Mouse (Mus musculus) spleen, adult 12 weeks (tissue): ENCODE data around the gene Dpep1.
"Not testable (repeated sequence)": the region's sequence is repeated elsewhere in the genome, so short reads cannot be mapped to it uniquely, and the experiment has no call there.

Source experiments
- DNase-seq: peaks from one replicate; pipeline ENCODE4 v3.0.0; 2022; ENCODE audit warnings: low spot score

Gene Dpep1

DNA sequence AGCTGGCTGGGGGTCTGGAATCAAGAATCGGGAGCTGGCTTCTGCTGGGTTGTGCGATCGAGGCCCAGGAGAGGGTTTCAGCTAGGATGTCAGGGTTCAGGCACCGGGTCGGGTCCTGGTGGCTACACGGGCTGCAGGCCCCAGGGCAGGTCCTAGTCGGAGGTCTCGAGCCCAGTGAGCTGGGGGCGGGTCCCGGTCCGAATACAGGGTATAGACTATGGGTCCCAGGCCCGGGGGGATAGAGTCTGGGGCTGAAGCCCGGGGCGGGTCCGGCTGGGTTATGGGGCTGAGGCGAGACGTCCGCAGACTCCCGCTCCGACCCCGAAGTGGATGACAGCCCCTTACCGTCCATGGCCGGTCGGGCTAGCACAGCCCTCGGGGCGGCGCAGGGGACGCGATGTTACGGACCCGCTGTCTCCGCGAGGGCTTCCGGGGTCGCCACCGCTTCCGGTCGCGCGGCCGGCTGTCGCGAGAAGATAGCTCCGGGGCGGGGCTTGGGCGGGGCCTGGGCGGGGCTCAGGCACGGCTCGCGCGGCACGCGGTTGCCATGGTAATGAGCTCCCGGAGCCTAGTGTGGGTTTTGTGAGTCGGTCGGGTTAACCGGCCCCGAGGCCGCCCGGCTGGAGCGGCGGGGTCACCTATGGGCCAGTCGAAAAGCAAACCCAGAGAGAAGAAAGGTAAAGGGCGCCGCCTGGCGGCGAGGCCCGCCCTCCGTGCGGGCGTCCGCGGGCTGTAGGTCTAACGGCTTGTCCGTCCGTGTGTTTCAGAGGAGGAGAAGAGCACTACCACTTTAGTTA lies 26.5 kb downstream of the Dpep1 start, which contains the start of the genes Chmp1a and Spata33:
Gene Chmp1a (minus strand): TSS at position 443 of the 797 bp plus-strand sequence.
Gene Spata33 (plus strand): TSS at position 512 of the 797 bp plus-strand sequence.
- DNase-seq = peak; percentile 81

DNA sequence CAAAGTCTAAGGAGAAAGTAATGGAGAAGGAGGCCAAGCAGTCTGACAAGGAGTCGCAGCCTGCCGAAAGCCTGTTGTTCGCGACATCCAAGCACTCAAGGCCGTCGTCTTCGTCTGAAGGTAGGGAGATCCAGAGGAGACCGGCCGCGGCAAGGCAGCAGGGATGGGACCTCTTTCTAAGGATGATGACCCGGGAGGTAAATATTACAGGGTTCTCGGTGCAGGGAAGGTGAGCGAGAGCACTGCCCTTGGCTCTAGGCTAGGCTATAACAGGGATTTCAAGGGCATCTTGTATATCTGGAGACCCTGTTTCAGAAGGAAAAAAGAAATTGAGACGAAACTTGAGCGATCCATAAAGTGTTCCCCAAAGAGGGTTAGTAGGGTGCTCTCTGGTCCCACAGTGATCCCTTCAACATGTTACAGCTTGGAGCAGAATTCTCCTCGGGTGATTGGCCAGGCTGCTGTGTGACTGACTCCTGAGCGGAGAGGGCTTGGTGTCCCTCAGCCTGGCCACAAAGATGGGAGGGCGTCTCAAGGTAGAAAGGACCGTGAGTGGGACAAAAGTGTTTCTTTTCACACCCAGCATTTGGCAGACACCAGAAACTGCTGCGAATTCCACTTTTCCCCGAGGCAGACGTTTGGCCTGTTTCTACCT lies 27.2 kb downstream of the Dpep1 start:
- DNase-seq = no peak

DNA sequence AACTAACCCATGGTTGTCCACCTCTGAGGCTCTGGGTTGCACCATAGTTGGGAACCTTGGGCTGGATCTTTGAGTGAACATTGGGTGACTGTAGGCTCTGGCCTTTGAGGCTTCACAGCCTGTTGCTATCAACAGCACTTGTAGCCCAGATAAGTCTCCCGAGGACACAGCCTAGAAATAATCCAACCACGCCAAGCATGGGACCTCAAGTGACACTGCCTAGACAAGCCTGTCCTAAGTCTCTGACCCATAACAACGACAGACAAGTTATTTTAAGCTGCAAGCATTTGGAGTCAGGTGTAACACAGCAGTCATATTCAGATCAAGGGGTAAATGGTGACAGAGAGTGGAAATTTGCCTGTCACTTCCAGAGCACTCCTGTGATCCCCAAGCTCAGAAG lies 29.4 kb downstream of the Dpep1 start:
- DNase-seq = no peak

DNA sequence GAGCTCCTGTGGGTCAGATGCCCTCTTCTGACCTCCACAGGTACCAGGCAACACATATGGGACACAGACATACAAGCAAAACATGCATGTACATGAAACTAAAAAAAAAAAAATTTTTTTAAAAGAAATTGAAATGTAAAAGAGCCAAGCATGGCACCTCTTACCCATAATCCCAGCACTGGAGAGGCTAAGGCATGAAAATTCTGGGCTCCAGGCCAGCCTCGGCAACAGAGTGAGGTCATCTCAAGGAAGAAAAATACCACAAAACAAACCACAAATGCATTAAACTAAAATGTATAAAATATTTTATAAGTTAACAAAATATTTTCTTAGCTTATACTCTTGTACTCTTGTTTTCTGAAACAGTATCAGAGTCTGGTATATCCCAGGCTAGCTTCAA lies 34.9 kb downstream of the Dpep1 start:
- no peak for DNase-seq

DNA sequence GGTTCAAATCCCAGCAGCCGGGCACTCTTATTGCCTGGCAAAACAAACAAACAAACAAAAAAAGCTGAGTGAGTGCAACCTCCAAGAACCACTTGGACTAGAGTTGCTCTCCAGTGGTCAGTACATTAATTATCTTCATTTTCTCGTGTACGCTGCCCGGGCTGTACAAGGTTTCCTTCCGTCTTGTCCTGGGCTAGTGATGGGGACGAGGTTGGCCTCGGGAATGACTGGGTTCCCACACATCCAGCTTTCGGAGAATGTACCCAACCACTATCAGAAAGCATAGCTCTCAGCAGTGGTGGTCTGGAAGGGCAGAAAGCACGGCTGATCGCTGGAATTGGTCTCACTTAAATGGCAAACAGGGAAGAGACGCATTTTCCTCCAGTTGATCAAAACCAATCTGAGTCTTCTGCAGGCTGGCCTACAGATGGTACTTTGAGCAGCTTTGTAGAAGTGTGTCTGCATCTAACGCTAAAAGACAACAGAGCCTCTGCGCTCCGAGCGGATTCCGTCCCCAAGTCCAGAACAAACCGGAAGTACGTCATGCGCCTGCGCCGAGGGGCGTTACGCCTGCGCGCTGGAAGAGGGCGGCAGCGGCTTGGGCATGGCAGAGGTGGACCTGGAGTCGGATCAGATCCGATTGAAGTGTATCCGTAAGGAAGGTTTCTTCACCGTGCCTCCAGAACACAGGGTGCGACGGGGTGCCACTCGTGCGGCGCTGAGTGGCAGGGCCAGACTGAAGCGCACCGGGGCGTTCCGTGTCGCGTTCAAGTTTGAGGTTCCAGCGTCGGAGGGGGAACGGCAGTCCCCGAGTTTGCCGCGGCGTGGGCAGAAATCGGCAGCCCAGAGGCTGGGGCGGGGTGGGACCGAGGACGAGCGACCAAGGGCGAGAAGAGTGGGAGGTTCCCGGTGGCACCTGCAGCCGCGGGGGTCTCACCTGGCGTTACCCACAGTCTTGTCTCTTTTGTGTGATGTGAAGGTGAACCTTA lies 38.5 kb downstream of the Dpep1 start, which contains the start of gene Cdk10:
Gene Cdk10 (plus strand): TSS at position 565 of the 989 bp plus-strand sequence.
- DNase-seq = peak; percentile 89

DNA sequence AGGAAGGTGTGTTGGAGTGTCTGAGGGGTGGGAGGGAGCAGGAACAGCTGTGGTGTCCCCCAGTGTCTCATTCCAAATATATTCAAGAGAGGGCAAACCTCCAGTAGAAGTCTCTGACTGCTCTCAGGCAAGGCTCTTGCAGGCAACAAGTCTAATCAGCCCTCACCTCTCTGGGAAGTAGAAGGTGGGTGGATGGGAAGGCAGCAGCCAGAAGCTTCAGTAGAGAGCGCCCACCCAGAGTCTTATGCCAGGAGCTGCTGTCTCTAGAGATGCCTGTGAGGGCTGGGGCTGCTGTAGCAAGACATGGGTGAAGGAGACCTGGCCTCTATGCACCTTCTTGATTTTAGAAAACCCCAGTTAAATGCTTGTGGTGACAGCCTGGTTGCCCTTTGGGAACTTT lies 42.4 kb downstream of the Dpep1 start:
- no peak for DNase-seq

DNA sequence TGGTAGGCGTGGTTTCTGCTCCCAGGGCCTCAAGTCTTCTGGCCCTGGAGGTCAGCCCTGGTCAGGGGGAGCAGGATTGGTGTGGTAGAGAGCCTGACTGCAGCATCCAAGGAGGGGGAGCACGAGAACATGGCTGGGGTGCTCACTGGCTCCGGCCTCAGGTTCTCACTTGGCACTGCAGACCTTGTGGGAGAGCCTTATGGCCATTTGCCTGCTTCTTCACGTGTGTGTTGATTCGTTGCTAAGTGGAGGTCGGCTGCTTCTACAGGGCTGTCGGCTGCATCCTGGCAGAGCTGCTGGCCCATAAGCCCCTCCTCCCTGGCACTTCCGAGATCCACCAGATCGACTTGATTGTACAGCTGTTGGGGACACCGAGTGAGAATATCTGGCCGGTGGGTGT lies 44.3 kb downstream of the Dpep1 start:
- not testable (repeated sequence) for DNase-seq

DNA sequence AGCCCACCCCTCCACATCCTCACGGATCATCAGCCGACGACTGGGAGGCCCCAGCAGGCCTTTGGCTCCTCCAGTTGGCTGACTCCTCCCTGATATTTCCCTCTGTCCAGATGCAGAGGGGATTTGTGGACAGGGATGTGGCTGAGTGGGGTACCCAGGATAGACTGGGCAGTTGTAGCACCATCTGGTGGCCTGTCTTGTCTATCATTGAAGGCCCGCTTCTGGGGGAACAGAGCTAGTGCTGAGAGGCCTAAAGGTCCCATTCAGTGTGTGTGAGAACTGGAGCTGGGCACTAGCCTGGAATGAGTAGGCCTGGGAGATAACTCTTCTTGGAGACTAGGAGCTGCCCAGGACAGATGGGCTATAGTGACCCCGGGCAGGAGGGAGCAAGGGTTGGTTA lies 45.7 kb downstream of the Dpep1 start:
- no peak for DNase-seq

DNA sequence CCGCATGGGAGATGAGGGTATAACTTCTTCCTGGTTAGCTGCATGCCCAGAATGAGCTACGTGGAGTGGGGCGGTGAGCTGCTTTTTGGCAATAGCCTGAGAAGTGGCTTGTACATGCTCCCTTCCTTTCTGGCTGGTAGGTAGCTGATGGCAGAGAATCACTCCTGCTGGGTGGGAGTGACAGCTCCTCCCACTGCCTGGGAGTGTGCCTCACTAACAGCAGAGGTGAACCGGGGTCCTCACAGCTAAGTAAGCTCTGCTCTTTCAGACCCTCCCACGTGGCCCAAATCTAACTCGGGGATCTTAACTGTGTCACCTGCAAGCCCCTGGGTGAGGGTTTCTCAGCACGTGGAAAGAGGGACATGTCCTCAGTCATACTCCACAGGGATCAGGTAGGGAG lies 46.5 kb downstream of the Dpep1 start:
- DNase-seq = no peak

DNA sequence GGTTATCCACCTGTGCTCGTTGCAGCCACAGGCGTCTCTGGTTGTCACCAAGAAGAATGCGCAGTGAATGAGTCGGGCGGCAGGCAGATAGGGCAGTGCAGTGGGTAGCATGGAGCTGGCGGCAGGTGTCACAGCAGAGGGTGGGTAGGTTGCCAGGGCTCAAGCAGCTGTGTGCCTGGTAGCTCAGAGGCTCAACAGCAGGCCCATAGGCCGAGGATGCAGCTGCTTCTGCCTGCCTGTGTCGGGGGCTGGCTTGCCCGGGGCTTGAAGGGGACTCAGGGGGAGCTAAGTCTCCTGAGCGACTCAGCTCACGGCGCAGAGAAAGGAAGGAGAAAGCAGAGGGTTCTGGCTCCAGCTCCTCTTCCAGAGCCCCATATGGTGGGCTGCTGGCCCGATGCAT lies 47.3 kb downstream of the Dpep1 start:
- no peak for DNase-seq

DNA sequence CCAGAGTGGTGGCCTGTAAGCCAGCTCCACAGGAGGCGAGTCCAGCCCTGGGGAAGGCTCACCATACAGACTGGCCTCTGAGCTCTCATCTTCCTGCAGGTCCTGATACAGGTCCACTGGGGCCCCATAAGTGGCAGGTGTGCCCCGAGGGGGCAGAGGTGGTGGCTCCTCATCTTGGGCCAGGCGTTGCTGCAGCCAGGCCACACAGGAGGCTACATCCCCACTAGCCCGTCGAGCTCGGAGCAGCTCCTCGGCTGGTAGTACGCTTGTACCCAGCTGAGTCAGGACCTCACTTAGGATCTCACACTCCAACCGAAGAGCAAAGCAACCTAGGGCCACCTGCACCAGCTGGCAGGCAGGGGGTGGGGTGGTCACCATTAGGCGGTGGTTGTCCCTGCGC lies 47.7 kb downstream of the Dpep1 start:
- DNase-seq = no peak

DNA sequence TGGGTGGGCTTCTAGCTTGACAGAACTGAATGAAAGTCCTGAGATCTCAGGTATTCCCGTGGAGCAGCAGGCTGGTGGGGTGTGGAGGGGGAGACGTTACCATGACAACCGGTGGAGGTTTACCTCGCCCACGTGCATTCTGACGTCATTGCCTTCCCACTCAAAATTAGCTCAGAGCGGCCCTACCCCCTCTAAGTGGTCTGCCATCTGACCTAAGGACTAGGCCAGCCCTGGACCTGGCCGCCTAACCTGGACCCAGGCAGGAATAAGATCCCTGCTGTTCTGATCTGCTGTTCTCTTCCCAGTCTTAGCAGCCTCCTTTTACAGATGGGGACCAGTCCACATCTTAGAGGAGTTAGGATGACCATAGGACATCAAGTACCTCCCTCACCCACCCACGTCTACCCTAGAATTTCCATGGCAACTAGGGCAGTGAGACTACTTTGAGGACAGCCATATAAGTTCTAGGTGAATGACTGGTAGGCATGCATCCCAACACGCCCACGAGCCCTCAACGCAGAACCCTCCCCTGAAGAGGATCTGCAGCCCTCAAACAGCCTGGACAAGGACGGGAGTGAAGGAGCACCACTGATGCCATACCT lies 49.0 kb downstream of the Dpep1 start:
- DNase-seq = no peak

DNA sequence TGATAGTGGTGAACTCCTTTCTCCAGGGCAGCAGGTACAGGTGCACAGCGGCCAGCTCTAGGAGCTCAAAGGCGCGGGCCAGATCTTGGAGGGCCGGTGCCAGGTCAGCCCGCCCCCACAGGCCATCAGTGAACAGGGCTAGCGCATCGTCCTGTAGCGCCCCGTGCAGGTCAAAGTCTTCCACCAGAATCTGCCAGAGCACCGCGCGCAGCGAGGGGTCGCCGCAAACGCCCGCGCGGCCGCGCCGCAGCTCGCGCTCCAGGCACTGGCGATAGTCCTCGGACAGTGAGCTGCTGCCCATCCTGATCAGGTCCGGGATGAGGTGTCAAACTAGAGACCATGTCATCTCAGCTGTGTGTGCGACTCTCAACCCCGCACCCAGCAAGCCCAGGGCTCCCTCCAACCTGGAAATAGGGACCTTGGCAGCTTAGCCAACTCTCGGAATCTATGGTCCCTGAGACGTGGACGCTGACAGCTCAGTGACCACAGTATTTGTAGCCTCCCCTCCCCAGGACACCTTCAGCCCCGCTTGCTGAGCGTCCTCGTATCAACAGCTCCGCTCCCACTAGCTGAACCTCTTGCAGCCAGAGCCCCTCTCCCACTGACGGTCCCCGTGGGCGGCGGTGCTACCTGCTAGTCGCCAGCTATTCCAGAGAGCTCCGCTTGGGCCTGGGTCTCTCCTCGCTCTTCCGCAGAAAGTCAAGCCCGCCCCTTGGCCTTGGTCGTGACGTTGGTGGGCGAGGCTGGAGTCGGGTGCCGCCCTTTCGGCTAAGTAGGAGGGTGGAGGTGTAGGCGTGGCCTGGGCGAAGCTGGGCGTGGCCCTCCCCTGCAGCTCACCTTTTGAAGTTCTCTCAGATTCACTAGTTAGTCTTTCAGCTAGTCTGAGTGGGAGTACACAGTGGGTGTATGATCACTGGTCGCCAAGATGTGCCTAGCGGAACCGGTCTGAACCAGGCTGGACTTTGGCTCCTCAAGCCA lies 49.8 kb downstream of the Dpep1 start, which contains the start of gene Spata2l:
Gene Spata2l (minus strand): TSS at position 714 of the 978 bp plus-strand sequence.
- DNase-seq = peak; percentile 76

DNA sequence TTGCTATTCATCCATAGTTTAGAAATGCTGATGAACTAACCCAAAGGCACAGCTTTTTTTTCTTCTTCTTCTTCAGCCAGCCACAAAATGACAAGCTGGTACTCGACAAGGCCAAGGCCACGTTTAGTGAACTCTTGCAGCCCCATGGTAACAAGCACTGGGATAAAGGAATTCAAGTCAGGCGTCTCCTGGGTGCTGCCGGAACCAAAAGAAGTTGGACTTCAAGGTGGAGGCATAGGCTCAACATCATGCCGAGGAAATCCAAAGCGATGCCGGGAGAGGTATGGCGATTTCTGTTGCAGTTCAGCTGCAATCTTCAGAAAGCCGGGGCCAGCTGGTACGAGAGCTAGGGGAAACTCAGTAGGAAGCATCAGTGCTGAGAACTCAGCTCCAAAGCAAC lies 53.4 kb downstream of the Dpep1 start:
- DNase-seq = no peak

DNA sequence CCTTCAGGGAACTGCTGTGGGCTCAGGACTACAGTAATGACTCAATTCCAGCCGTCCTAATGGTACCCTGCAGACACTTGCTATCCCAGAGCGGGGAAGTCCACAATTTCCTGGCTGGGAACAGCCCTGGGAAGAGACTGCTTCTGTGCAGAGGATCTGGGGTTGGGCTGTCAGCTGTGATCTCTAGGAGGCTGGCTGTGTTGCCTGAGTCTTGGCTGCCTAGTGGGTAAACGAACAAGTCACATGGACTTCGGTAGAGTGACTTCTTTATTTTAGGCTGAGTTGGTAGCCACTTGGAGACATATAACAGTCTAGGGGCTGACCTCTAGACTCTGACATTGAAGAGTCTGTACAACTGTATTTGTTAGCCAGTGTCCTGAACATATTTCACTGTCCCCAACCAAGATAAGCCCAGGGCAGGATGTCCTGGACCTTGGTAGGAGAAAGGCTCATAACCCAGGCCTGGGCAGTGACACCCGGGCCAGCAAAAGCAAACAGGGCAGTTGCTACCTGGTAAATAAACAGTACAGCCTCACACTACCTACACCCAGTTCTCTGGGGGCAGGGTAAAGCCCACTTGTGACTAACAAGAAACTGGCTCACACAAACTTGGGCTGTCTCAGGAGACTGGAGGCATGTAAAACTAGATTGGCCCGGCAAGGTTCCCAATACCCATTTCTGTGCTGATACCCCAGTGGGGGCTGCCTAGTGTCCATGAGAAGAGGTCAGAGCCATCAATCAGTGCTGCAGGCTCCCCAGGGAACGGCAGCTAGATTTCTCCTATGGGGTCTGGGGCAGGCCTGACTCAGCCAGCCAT lies 56.3 kb downstream of the Dpep1 start:
- no peak for DNase-seq

DNA sequence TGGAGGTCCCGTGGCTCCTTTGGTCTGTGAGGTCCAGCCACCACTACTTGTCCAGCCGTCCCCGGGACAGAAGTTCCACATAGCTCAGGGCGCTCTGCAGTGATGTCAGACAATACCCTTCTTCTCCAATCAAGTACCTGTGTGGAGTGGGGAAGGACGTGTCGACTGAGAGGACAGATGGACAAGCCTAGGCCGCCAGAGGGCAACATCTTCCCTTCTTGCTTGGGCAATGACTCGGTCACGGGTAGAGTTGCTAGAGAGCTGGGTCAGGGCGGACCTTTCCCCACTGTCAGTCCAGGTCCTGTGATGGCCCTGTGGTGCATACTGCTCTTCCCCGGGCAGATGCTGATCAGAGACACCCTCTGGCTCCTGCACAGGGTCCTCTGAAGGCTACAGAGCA lies 57.0 kb downstream of the Dpep1 start:
- no peak for DNase-seq

DNA sequence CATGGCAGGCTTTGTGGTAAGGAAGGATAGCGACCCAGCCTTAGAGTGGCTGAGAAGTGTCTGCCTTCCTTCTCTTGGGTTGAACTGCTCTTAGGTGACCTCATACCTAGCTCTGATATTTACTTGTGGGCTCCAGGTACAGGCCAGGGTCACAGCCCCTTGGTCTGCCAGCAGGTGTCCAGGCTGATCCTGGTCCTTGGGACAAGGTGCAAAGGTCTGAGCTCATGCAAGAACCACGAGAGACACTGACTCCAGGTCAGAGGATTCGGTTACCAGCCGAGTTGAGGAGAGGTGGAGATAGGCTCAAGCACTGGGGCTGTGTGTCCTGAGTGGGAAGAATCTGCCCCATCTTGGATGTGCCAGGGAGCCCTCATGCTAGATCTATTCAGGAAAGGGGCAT lies 58.3 kb downstream of the Dpep1 start:
- no peak for DNase-seq

DNA sequence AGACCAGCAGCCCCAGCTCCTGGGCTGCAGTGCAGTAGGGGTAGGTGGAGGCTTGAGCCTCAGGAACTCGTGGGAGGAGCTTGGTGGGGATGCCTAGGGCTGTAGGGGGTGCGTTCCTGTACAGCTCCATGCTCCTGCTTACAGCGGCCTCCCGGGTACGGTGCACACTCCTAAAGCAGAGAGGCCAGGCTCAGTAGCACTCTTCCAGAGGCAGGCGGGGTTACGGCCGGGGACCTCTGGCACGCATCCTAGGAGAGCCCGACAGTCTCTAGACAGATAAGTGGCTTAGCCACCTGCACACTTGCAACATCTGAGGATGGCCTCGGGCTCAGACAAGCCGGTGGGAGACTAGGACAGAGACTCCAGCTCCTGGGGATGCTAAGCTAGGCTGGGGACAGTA lies 59.5 kb downstream of the Dpep1 start:
- DNase-seq = no peak

DNA sequence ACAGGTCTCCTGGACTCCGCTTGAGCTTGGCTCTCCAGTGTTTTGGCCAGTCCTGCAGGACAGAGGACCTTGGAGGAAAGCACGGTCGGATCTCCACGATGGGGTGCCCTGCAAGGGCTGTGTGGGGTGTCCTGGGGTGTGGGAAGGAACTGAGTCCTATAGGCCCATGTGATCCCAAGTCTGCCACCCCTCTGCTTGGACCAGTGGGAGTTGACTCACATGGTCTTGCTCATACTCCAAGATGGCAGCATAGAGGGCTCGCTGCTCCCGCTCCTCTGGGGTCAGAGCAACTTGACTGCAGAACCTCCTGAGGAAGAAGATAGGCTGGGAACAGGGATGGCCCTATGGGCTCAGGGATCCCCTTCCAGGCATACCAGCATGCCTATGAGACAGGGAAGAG lies 61.7 kb downstream of the Dpep1 start:
- no peak for DNase-seq

DNA sequence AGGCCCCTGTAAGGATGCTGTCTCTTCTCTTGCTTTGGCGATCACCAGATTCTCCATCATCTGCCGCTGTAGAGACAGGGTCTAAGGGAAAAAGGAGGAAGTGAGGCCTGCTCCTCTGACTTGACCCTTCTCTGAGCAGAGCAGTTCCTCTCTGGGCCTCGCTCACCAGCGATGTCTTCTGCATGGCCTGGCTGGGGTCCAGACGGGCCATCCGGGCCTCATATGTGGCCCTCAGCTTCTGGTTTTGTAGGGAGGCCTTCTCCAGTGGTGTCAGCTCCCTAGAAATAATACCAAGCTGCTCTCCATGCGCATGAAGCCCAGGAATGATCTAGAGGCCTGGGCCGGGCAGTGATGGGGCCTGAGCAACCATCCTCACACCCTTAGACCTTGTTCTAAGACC lies 62.6 kb downstream of the Dpep1 start:
- no peak for DNase-seq
